Mouse (Mus musculus) heart, adult 8-10 months (tissue): ENCODE results near the gene Nck2. TPM values are rescaled to one million over a fixed set of nuclear protein-coding genes. Genes with fewer than 3 reads are reported as not detected.

Experiments
- DNase-seq: peaks from one replicate; pipeline ENCODE4 v3.0.0; 2022; ENCODE audit warnings: low spot score
- total RNA-seq, 4 experiments: library from RNA; stranded (reverse); gene quantifications; 2 replicates each; pipeline ENCODE4 v1.2.4; 2022

Nck2 gene
- total RNA-seq, 4 experiments from 2014 or later, result 10.9 to 15.9 (median 13.0) TPM

GRCm38 (mm10) chr1:43467656-43468055 is 23.3 kb downstream of the Nck2 start:
- DNase-seq, result no peak

- no peak for DNase-seq
Measured at GRCm38 (mm10) chr1:43468207-43468606, 23.8 kb downstream of the Nck2 start.

GRCm38 (mm10) chr1:43468978-43469377 is 24.6 kb downstream of the Nck2 start:
- DNase-seq, result no peak

GRCm38 (mm10) chr1:43470421-43471179 is 26.2 kb downstream of the Nck2 start:
- no peak for DNase-seq

- DNase-seq, result no peak
Measured at GRCm38 (mm10) chr1:43471180-43472045, 27.0 kb downstream of the Nck2 start.

GRCm38 (mm10) chr1:43472046-43472649 is 27.8 kb downstream of the Nck2 start:
- no peak for DNase-seq

- no peak for DNase-seq
Measured at GRCm38 (mm10) chr1:43473734-43474534, 29.6 kb downstream of the Nck2 start.

- peak; percentile 55 for DNase-seq
Measured at GRCm38 (mm10) chr1:43474535-43475409, 30.4 kb downstream of the Nck2 start.

- no peak for DNase-seq
Measured at GRCm38 (mm10) chr1:43477954-43478353, 33.6 kb downstream of the Nck2 start.

GRCm38 (mm10) chr1:43485204-43485603 is 40.8 kb downstream of the Nck2 start:
- DNase-seq, result no peak

GRCm38 (mm10) chr1:43486500-43486899 is 42.1 kb downstream of the Nck2 start:
- no peak for DNase-seq

- DNase-seq, result no peak
Measured at GRCm38 (mm10) chr1:43486956-43487722, 42.8 kb downstream of the Nck2 start.

- DNase-seq, result no peak
Measured at GRCm38 (mm10) chr1:43489311-43489710, 44.9 kb downstream of the Nck2 start.

GRCm38 (mm10) chr1:43491506-43492269 is 47.3 kb downstream of the Nck2 start:
- DNase-seq, result no peak

- no peak for DNase-seq
Measured at GRCm38 (mm10) chr1:43492803-43493437, 48.5 kb downstream of the Nck2 start.

GRCm38 (mm10) chr1:43496051-43496450 is 51.7 kb downstream of the Nck2 start:
- no peak for DNase-seq

- no peak for DNase-seq
Measured at GRCm38 (mm10) chr1:43496993-43497392, 52.6 kb downstream of the Nck2 start.

GRCm38 (mm10) chr1:43497951-43498350 is 53.6 kb downstream of the Nck2 start:
- no peak for DNase-seq
